9 mouse cellular contexts compared by ENCODE assay signal in the genomic region with DNA sequence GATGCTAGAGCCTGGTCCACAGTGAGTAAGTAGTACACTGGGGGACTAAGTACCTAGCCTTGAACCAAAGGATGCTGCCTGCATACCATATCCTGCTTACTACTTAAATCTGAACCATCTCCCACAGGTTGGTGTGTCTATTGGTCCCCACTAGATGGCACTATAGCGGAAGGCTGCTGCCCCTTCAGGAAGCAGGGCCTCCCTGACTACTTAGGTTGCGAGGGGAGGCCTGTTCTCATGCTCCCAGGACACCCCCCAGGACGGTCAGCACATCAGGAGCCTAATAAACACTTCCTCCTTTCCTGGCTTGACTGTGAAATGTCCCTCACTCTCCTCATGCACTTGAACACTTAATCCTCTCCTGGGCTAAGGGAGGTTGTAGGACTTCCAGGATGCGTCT. TPM values are rescaled to one million over a fixed set of nuclear protein-coding genes. Genes with fewer than 3 reads are reported as not detected.
DNase-seq lines count a peak whose midpoint lies in the region; ATAC-seq and TF ChIP-seq lines count a peak whose summit lies in the region.
"Had no signal": no experiment of that assay in that cellular context is flagged by ENCODE, and none has a peak within 500 bp of the region (broad histone marks: within the 10 kb centered on the region; RNA-seq: fewer than 3 reads in every experiment).

No protein-coding gene starts in this region.

- peak; percentile 28; the same call in 1 of the 2 replicates for TF ChIP-seq CTCF in G1E (IDR thresholded peaks at IDR 0.05; ENCODE audit: low read depth, low read length)
- peak; percentile 80 for TF ChIP-seq CTCF in cortical plate, adult 2 months (IDR thresholded peaks at IDR 0.05; ENCODE audit: extremely low read depth, insufficient read depth, low read length)

- peaks cover 64% of the 10 kb centered on the region for H3K36me3 ChIP-seq in heart, embryonic 16.5 days (ENCODE audit: control insufficient read depth, insufficient read depth)
- H3K36me3 ChIP-seq in heart, embryonic 10.5 days = peaks cover 75% of the 10 kb centered on the region
- peaks cover 79% of the 10 kb centered on the region for H3K36me3 ChIP-seq in G1E (replicated peaks)
- H3K36me3 ChIP-seq in midbrain, embryonic 16.5 days (ENCODE audit: control insufficient read depth, insufficient read depth, low read length) = peaks cover 77% of the 10 kb centered on the region

- H3K4me1 ChIP-seq in heart, embryonic 16.5 days (ENCODE audit: control insufficient read depth, insufficient read depth, low read length) = peaks cover 10% of the 10 kb centered on the region
- peaks cover 25% of the 10 kb centered on the region for H3K4me1 ChIP-seq in heart, embryonic 10.5 days
- no peaks in the 10 kb centered on the region for H3K4me1 ChIP-seq in G1E (ENCODE audit: insufficient read depth, low read depth, low read length)
- H3K4me1 ChIP-seq in cortical plate, adult 2 months (ENCODE audit: control insufficient read depth, insufficient read depth, low read length) = peaks cover 1% of the 10 kb centered on the region; the same call in 1 of the 2 replicates
- H3K4me1 ChIP-seq in midbrain, embryonic 16.5 days (ENCODE audit: control insufficient read depth, insufficient read depth, low read length) = peaks cover 3% of the 10 kb centered on the region; the same call in 1 of the 2 replicates

- H3K9me3 ChIP-seq in heart, embryonic 16.5 days (replicated peaks; ENCODE audit: control insufficient read depth, low read length) = no peaks in the 10 kb centered on the region
- H3K9me3 ChIP-seq in heart, embryonic 10.5 days = no peaks in the 10 kb centered on the region
- H3K9me3 ChIP-seq in G1E (replicated peaks) = peaks cover 61% of the 10 kb centered on the region
- H3K9me3 ChIP-seq in midbrain, embryonic 16.5 days (replicated peaks; ENCODE audit: control insufficient read depth, low read length, poor library complexity, severe bottlenecking) = no peaks in the 10 kb centered on the region
- H3K9me3 ChIP-seq: embryonic facial prominence, embryonic 13.5 days had no signal

- no peak overlapping the region for H3K9ac ChIP-seq in heart, embryonic 16.5 days (ENCODE audit: low read length)
- H3K9ac ChIP-seq in midbrain, embryonic 16.5 days (ENCODE audit: low read depth, low read length) = no peak overlapping the region
- H3K9ac ChIP-seq: embryonic facial prominence, embryonic 13.5 days had no signal

- 34% methylated on average over 4 of the region's 4 CpGs for WGBS in heart, embryonic 16.5 days
- WGBS in heart, embryonic 10.5 days = 38% methylated on average over 4 of the region's 4 CpGs
- WGBS in midbrain, embryonic 16.5 days = 26% methylated on average over 4 of the region's 4 CpGs

- ATAC-seq in heart, embryonic 16.5 days (replicated peaks; ENCODE audit: extremely low read depth, insufficient read depth, low FRiP score) = 0 out of 2 replicates have a peak, but pooled peaks have one; percentile 25
- peak; percentile 48; the same call in 1 of the 2 replicates for ATAC-seq in G1E (ENCODE audit: extremely low read depth, insufficient number of reproducible peaks, low FRiP score, poor library complexity, severe bottlenecking)
- ATAC-seq in midbrain, embryonic 16.5 days = 0 out of 2 replicates have a peak, but pooled peaks have one; percentile 12

- no peak for TF ChIP-seq POLR2A in cortical plate, adult 2 months (IDR thresholded peaks at IDR 0.05; ENCODE audit: extremely low read depth, insufficient read depth, low read length)

- no peak overlapping the region for H3K27ac ChIP-seq in heart, embryonic 16.5 days (ENCODE audit: low read length)
- no peak overlapping the region for H3K27ac ChIP-seq in heart, embryonic 10.5 days
- no peak overlapping the region for H3K27ac ChIP-seq in cortical plate, adult 2 months (ENCODE audit: insufficient read depth, low read length)
- no peak overlapping the region for H3K27ac ChIP-seq in midbrain, embryonic 16.5 days (ENCODE audit: low read length)
- H3K27ac ChIP-seq: embryonic facial prominence, embryonic 13.5 days had no signal

- no peak for DNase-seq in heart, embryonic 10.5 days (ENCODE audit: low spot score)
- peak; percentile 83 for DNase-seq in 416B (ENCODE audit: low read depth)
- DNase-seq in G1E (ENCODE audit: low spot score) = peak; percentile 52
- DNase-seq in kidney, postnatal 14 days = peak; percentile 66
- DNase-seq in ovary, postnatal 10 days (ENCODE audit: low spot score) = no peak

- H3K4me3 ChIP-seq in heart, embryonic 16.5 days (ENCODE audit: low read length) = no peak overlapping the region
- H3K4me3 ChIP-seq in heart, embryonic 10.5 days = no peak overlapping the region
- H3K4me3 ChIP-seq in G1E (ENCODE audit: low read depth, low read length) = no peak overlapping the region
- H3K4me3 ChIP-seq in cortical plate, adult 2 months (ENCODE audit: insufficient read depth, low read length) = no peak overlapping the region
- no peak overlapping the region for H3K4me3 ChIP-seq in midbrain, embryonic 16.5 days (ENCODE audit: low read depth, low read length)
- H3K4me3 ChIP-seq: embryonic facial prominence, embryonic 13.5 days had no signal

- peaks cover 10% of the 10 kb centered on the region for H3K27me3 ChIP-seq in heart, embryonic 16.5 days (ENCODE audit: control insufficient read depth, insufficient read depth, low read length)
- H3K27me3 ChIP-seq in heart, embryonic 10.5 days (ENCODE audit: insufficient read depth, poor library complexity, severe bottlenecking) = peaks cover 22% of the 10 kb centered on the region
- no peaks in the 10 kb centered on the region for H3K27me3 ChIP-seq in G1E (ENCODE audit: insufficient read depth, low read length)
- H3K27me3 ChIP-seq in midbrain, embryonic 16.5 days (ENCODE audit: control insufficient read depth, insufficient read depth, low read depth, low read length) = peaks cover 2% of the 10 kb centered on the region; the same call in 1 of the 2 replicates

- no peak overlapping the region for H3K4me2 ChIP-seq in heart, embryonic 16.5 days (ENCODE audit: low read depth, low read length)
- H3K4me2 ChIP-seq in midbrain, embryonic 16.5 days (ENCODE audit: low read length) = no peak overlapping the region
- H3K4me2 ChIP-seq: embryonic facial prominence, embryonic 13.5 days had no signal

RNA-seq across cellular contexts. Expression of a gene that starts 4.0 kb away (rescaled TPM):
- polyA plus RNA-seq in heart, embryonic 16.5 days (2015; fragmentation: Nextera tagmentation; extraction: Ambion mirVana) = 2.8 and 3.5 TPM in 2 replicates
- polyA plus RNA-seq in heart, embryonic 10.5 days (2016; fragmentation: Nextera tagmentation; extraction: Ambion mirVana) = 3.9 and 4.3 TPM in 2 replicates
- not detected in 2 replicates for total RNA-seq in G1E (2014; fragmentation: Nextera tagmentation)
- total RNA-seq in G1E (2017) = not detected in 2 replicates
- not detected in 2 replicates for polyA plus RNA-seq in G1E (2012)
- polyA plus RNA-seq in cortical plate, adult 2 months (2012; rRNA removed) = 1,195 and 1,252 TPM in 2 replicates
- 7.4 and 12.2 TPM in 2 replicates for polyA plus RNA-seq in midbrain, embryonic 16.5 days (2015; fragmentation: Nextera tagmentation; extraction: Ambion mirVana)

RNA-seq across cellular contexts. Expression of a gene that starts 15.8 kb away (rescaled TPM):
- 2.6 and 3.1 TPM in 2 replicates for polyA plus RNA-seq in heart, embryonic 16.5 days (2015; fragmentation: Nextera tagmentation; extraction: Ambion mirVana)
- 3.6 and 15.0 TPM in 2 replicates for polyA plus RNA-seq in heart, embryonic 10.5 days (2016; fragmentation: Nextera tagmentation; extraction: Ambion mirVana)
- total RNA-seq in G1E (2014; fragmentation: Nextera tagmentation) (not detected in 2 replicates), G1E (2017) (0.87 TPM in 1 of 2 replicates, not detected in the other)
- not detected in 2 replicates for polyA plus RNA-seq in G1E (2012)
- polyA plus RNA-seq in cortical plate, adult 2 months (2012; rRNA removed) = 4.2 and 4.9 TPM in 2 replicates
- 0.21 TPM in 1 of 2 replicates, not detected in the other for polyA plus RNA-seq in midbrain, embryonic 16.5 days (2015; fragmentation: Nextera tagmentation; extraction: Ambion mirVana)

RNA-seq across cellular contexts. Expression of a gene that starts 24.9 kb away (rescaled TPM):
- 53.1 and 58.0 TPM in 2 replicates for polyA plus RNA-seq in heart, embryonic 16.5 days (2015; fragmentation: Nextera tagmentation; extraction: Ambion mirVana)
- 58.1 and 70.9 TPM in 2 replicates for polyA plus RNA-seq in heart, embryonic 10.5 days (2016; fragmentation: Nextera tagmentation; extraction: Ambion mirVana)
- total RNA-seq in G1E (2014; fragmentation: Nextera tagmentation) = 38.4 and 52.7 TPM in 2 replicates
- 19.2 and 19.4 TPM in 2 replicates for total RNA-seq in G1E (2017)
- 56.7 and 65.4 TPM in 2 replicates for polyA plus RNA-seq in G1E (2012)
- 183 and 188 TPM in 2 replicates for polyA plus RNA-seq in cortical plate, adult 2 months (2012; rRNA removed)
- 239 and 246 TPM in 2 replicates for polyA plus RNA-seq in midbrain, embryonic 16.5 days (2015; fragmentation: Nextera tagmentation; extraction: Ambion mirVana)

RNA-seq across cellular contexts. Expression of a gene that starts 54.3 kb away (rescaled TPM):
- 8.0 and 10.1 TPM in 2 replicates for polyA plus RNA-seq in heart, embryonic 16.5 days (2015; fragmentation: Nextera tagmentation; extraction: Ambion mirVana)
- polyA plus RNA-seq in heart, embryonic 10.5 days (2016; fragmentation: Nextera tagmentation; extraction: Ambion mirVana) = 0.53 and 2.0 TPM in 2 replicates
- not detected in 2 replicates for total RNA-seq in G1E (2014; fragmentation: Nextera tagmentation)
- 0.06 and 0.16 TPM in 2 replicates for total RNA-seq in G1E (2017)
- not detected in 2 replicates for polyA plus RNA-seq in G1E (2012)
- 0.59 and 1.0 TPM in 2 replicates for polyA plus RNA-seq in cortical plate, adult 2 months (2012; rRNA removed)
- polyA plus RNA-seq in midbrain, embryonic 16.5 days (2015; fragmentation: Nextera tagmentation; extraction: Ambion mirVana) = not detected in 2 replicates

Comparison
In these comparisons a context has a peak if more than half of its experiments do, and no peak if none do; other contexts are left out.
1. DNase-seq: peak in 416B (single experiment), G1E (single experiment) and kidney, postnatal 14 days (single experiment); none in heart, embryonic 10.5 days (single experiment) and ovary, postnatal 10 days (single experiment).
2. RNA of a gene that starts 4.0 kb away (polyA plus RNA-seq): 1,195 to 1,252 TPM in cortical plate, adult 2 months; 7.4 to 12.2 TPM in midbrain, embryonic 16.5 days, 3.9 to 4.3 TPM in heart, embryonic 10.5 days, 2.8 to 3.5 TPM in heart, embryonic 16.5 days and not detected in G1E; every median in the first group is over 10 times any median in the second.
3. Peak in every context shown above with its lines, with median percentiles within 50 percentile points of each other: ATAC-seq.